Mouse (Mus musculus): ENCODE measurements at regions not wholly inside any gene's neighbourhood (a gene's known extent, or its start where the extent isn't known, plus 50 kb on each side); places are given as distances from the start of the nearest gene placed in this dataset.

DNA sequence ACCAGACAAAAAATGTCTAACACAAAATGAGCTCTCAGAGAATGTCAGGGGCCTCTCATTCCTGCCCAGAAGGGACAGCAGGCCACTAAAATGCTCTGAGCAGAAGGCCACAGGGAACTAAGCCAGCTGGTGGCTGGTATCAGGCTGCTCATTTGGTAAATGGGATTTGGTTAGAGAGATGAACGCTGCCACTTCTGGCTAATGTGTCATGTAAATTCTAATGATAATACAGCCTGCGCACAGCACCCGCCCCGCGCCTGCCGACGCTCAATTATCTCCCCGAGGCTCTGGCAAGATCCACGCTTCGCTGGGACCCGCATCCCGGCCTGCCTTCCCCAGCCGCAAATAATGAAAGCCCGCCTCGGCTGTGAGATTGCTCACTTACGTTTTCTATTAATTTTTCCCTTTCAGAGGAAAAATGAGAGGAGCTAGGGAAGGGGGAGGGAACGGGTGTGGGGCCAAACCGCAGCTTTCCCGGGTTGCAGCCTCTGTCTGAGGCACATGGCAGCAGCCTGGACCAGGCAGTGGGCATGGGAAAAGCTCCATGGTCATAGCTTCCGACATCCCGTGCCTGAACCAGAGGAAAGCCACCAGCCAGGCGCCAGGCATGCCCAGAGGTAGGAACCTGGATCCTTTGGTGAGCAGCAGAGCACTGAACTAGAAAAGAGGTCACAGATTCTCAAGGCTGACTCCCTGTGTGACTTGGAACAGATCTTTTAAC is 92.2 kb upstream of the Csf3r start:
- Histone ChIP-seq H3K27me3 (ENCODE audit: control insufficient read depth, insufficient read depth, low read length) (no peaks in the 10 kb centered on the region), H3K4me3 (ENCODE audit: low read depth, low read length) (no peak overlapping the region), H3K4me1 (replicated peaks; ENCODE audit: control insufficient read depth, insufficient read depth, low read length) (peaks cover 19% of the 10 kb centered on the region), H3K36me3 (ENCODE audit: control insufficient read depth, insufficient read depth, low read length) (no peaks in the 10 kb centered on the region), H3K9ac (ENCODE audit: low read depth, low read length) (no peak overlapping the region), H3K4me2 (replicated peaks; ENCODE audit: low read depth, low read length) (no peak overlapping the region), H3K27ac (ENCODE audit: low read depth, low read length) (peak overlapping the region; percentile 85), H3K9me3 (ENCODE audit: control insufficient read depth, low read length) (no peaks in the 10 kb centered on the region)
- ATAC-seq (ENCODE audit: low FRiP score) = no peak
- WGBS = 51% methylated on average over 22 of the region's 22 CpGs
- DNase-seq (ENCODE audit: low spot score) = peak; percentile 49

GRCm38 (mm10) chr4:125936357-125936756 is 88.0 kb upstream of the Csf3r start:
- H3K9me3 ChIP-seq (ENCODE audit: control insufficient read depth, low read length) = no peaks in the 10 kb centered on the region
- WGBS = 68% methylated on average over 7 of the region's 7 CpGs
- no peak overlapping the region for H3K27ac ChIP-seq (ENCODE audit: low read depth, low read length)
- H3K4me1 ChIP-seq (replicated peaks; ENCODE audit: control insufficient read depth, insufficient read depth, low read length) = peaks cover 10% of the 10 kb centered on the region
- H3K27me3 ChIP-seq (ENCODE audit: control insufficient read depth, insufficient read depth, low read length) = no peaks in the 10 kb centered on the region
- no peak overlapping the region for H3K4me3 ChIP-seq (ENCODE audit: low read depth, low read length)
- H3K36me3 ChIP-seq (ENCODE audit: control insufficient read depth, insufficient read depth, low read length) = no peaks in the 10 kb centered on the region
- no peak overlapping the region for H3K9ac ChIP-seq (ENCODE audit: low read depth, low read length)
- no peak overlapping the region for H3K4me2 ChIP-seq (replicated peaks; ENCODE audit: low read depth, low read length)
- DNase-seq (ENCODE audit: low spot score) = no peak
- no peak for ATAC-seq (ENCODE audit: low FRiP score)

DNA sequence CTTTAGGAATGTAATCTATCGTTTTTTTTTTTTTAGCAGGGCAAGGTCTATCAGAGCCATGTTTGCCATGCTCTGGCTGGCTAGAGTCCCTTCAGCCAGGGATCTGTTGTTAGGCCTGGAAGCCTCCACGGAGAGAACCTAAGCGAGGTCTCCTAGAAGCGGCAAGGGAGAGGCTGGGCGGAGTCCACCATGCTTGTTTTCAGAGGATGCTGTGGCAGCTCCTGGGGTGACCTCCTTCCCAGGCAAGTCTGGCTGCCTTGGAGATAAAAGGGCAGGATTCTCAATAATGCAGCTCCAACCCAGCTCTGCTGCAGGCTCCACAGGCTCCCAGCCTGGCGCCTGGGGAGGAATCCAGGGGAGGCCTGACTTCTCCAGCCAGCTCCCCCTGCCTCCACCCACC is 86.2 kb upstream of the Csf3r start:
- DNase-seq (ENCODE audit: low spot score) (no peak), ATAC-seq (ENCODE audit: low FRiP score) (no peak)
- H3K9me3 ChIP-seq (ENCODE audit: control insufficient read depth, low read length) = no peaks in the 10 kb centered on the region
- no peak overlapping the region for H3K9ac ChIP-seq (ENCODE audit: low read depth, low read length)
- H3K27me3 ChIP-seq (ENCODE audit: control insufficient read depth, insufficient read depth, low read length) = no peaks in the 10 kb centered on the region
- H3K27ac ChIP-seq (ENCODE audit: low read depth, low read length) = no peak overlapping the region
- no peak overlapping the region for H3K4me2 ChIP-seq (replicated peaks; ENCODE audit: low read depth, low read length)
- H3K4me3 ChIP-seq (ENCODE audit: low read depth, low read length) = no peak overlapping the region
- no peaks in the 10 kb centered on the region for H3K36me3 ChIP-seq (ENCODE audit: control insufficient read depth, insufficient read depth, low read length)
- 39% methylated on average over 6 of the region's 6 CpGs for WGBS
- H3K4me1 ChIP-seq (replicated peaks; ENCODE audit: control insufficient read depth, insufficient read depth, low read length) = 0 out of 2 replicates have a peak, but pooled peaks cover 6% of the 10 kb centered on the region

DNA sequence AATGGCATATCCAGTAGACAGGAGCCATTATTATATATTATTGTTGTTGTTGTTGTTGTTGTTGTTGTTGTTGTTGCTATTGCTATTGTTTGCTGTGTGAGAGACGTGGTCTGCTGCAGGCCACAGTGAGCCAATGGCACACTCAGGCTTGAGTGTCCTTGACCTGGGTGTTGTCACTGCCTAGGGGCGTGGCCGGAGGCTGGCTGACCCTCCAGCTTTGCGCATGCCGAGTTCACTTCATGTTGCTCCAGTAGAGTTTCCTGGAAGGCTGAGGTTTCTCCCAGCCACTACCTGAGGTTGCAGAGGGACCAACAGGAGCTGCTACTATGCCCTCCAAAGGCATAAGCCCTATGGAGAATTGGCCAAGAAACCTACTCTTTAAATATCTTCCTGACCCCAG is 83.1 kb upstream of the Csf3r start:
- no peak overlapping the region for H3K9ac ChIP-seq (ENCODE audit: low read depth, low read length)
- no peak for ATAC-seq (ENCODE audit: low FRiP score)
- H3K9me3 ChIP-seq (ENCODE audit: control insufficient read depth, low read length) = no peaks in the 10 kb centered on the region
- no peak overlapping the region for H3K4me3 ChIP-seq (ENCODE audit: low read depth, low read length)
- WGBS = 57% methylated on average over 5 of the region's 5 CpGs
- H3K27ac ChIP-seq (ENCODE audit: low read depth, low read length) = no peak overlapping the region
- no peaks in the 10 kb centered on the region for H3K36me3 ChIP-seq (ENCODE audit: control insufficient read depth, insufficient read depth, low read length)
- no peaks in the 10 kb centered on the region for H3K27me3 ChIP-seq (ENCODE audit: control insufficient read depth, insufficient read depth, low read length)
- H3K4me2 ChIP-seq (replicated peaks; ENCODE audit: low read depth, low read length) = no peak overlapping the region
- no peaks in the 10 kb centered on the region for H3K4me1 ChIP-seq (replicated peaks; ENCODE audit: control insufficient read depth, insufficient read depth, low read length)
- no peak for DNase-seq (ENCODE audit: low spot score)

DNA sequence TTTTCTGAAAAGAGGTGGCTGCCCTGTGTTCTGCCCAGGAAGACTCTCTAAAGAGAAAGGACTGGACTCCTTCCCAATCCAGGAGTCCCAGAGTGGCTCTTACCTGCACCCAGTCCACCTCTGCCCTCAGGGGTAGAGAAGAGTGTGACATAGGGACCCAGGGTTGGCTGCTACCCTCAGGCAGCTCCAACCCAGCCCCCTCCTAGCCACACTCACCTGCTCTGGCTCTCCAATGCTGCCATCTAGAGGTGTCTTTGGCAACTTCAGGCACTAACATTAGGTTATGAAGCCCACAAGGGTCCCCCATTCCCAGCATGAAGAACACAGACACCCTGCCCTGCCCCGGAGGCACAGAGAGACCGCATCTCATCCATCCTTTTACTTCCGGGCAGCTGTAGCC is 82.4 kb upstream of the Csf3r start:
- no peaks in the 10 kb centered on the region for H3K9me3 ChIP-seq (ENCODE audit: control insufficient read depth, low read length)
- no peaks in the 10 kb centered on the region for H3K27me3 ChIP-seq (ENCODE audit: control insufficient read depth, insufficient read depth, low read length)
- no peaks in the 10 kb centered on the region for H3K36me3 ChIP-seq (ENCODE audit: control insufficient read depth, insufficient read depth, low read length)
- DNase-seq (ENCODE audit: low spot score) = peak; percentile 77
- H3K4me1 ChIP-seq (replicated peaks; ENCODE audit: control insufficient read depth, insufficient read depth, low read length) = no peaks in the 10 kb centered on the region
- peak; percentile 38 for ATAC-seq (ENCODE audit: low FRiP score)
- no peak overlapping the region for H3K27ac ChIP-seq (ENCODE audit: low read depth, low read length)
- 27% methylated on average over 3 of the region's 3 CpGs for WGBS
- H3K9ac ChIP-seq (ENCODE audit: low read depth, low read length) = no peak overlapping the region
- H3K4me2 ChIP-seq (replicated peaks; ENCODE audit: low read depth, low read length) = no peak overlapping the region
- H3K4me3 ChIP-seq (ENCODE audit: low read depth, low read length) = no peak overlapping the region

- Histone ChIP-seq H3K9me3 (ENCODE audit: control insufficient read depth, low read length) (no peaks in the 10 kb centered on the region), H3K4me1 (replicated peaks; ENCODE audit: control insufficient read depth, insufficient read depth, low read length) (no peaks in the 10 kb centered on the region), H3K27me3 (ENCODE audit: control insufficient read depth, insufficient read depth, low read length) (no peaks in the 10 kb centered on the region), H3K27ac (ENCODE audit: low read depth, low read length) (peak overlapping the region; percentile 58; the same call in 1 of the 2 replicates), H3K9ac (ENCODE audit: low read depth, low read length) (no peak overlapping the region), H3K36me3 (ENCODE audit: control insufficient read depth, insufficient read depth, low read length) (no peaks in the 10 kb centered on the region), H3K4me2 (replicated peaks; ENCODE audit: low read depth, low read length) (no peak overlapping the region), H3K4me3 (ENCODE audit: low read depth, low read length) (no peak overlapping the region)
- 48% methylated on average over 2 of the region's 2 CpGs for WGBS
- DNase-seq (ENCODE audit: low spot score) (no peak), ATAC-seq (ENCODE audit: low FRiP score) (peak; percentile 4; the same call in 1 of the 2 replicates)
Measured at GRCm38 (mm10) chr4:125945062-125945461, 79.3 kb upstream of the Csf3r start.

DNA sequence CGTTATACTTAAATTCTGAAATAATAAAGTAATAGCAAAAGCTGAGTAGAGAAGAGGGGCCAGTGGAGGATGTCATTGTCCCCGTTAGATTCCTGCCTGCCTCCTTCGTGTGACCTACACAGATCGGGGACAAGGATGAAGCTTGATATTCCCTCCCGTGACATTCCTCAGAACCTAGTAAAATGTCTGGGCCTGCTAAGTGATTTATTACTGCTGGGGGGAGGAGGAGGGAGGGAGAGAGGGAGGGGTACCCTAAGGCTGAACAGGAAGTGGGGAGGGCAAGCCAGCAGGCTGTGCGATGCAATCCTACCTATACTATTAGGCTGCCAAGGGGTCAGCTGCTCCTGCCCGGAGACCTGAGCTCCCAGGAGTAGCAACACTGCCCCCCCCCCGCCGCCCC is 64.9 kb upstream of the Csf3r start:
- H3K9ac ChIP-seq (ENCODE audit: low read depth, low read length) = no peak overlapping the region
- 51% methylated on average over 9 of the region's 9 CpGs for WGBS
- no peaks in the 10 kb centered on the region for H3K9me3 ChIP-seq (ENCODE audit: control insufficient read depth, low read length)
- no peaks in the 10 kb centered on the region for H3K27me3 ChIP-seq (ENCODE audit: control insufficient read depth, insufficient read depth, low read length)
- no peaks in the 10 kb centered on the region for H3K36me3 ChIP-seq (ENCODE audit: control insufficient read depth, insufficient read depth, low read length)
- DNase-seq (ENCODE audit: low spot score) = no peak
- no peak overlapping the region for H3K4me2 ChIP-seq (replicated peaks; ENCODE audit: low read depth, low read length)
- no peaks in the 10 kb centered on the region for H3K4me1 ChIP-seq (replicated peaks; ENCODE audit: control insufficient read depth, insufficient read depth, low read length)
- H3K4me3 ChIP-seq (ENCODE audit: low read depth, low read length) = no peak overlapping the region
- H3K27ac ChIP-seq (ENCODE audit: low read depth, low read length) = no peak overlapping the region
- no peak for ATAC-seq (ENCODE audit: low FRiP score)

DNA sequence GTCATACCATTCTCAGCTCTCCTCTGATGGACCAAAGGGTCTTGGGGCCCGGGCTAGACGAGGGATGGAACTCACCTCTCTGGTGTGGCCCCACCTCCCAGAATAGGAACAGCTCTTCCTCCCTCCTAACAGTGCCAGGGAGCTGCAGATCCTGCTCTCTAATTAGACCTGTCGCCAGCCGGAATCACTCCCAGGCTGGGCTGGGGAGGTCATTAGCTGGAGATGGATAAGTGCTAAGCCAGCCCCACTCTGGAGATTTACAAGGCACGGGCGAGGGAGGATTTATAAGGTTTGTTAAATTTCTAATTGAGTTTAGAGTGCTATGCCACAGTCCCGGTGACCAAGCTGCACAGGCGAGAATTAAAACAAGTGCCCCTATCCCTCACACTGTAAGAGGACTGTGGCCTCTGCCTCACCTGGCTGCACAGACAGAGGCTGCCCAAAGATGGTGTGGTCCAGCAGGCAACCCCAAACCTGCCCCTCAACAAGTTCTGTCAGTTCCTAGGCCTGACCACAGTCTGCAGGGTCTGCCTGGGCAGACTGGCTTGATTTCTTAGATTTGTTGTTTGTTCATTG is 63.6 kb upstream of the Csf3r start:
- ATAC-seq (ENCODE audit: low FRiP score) (no peak), DNase-seq (ENCODE audit: low spot score) (no peak)
- H3K27ac ChIP-seq (ENCODE audit: low read depth, low read length) = no peak overlapping the region
- H3K9me3 ChIP-seq (ENCODE audit: control insufficient read depth, low read length) = no peaks in the 10 kb centered on the region
- H3K36me3 ChIP-seq (ENCODE audit: control insufficient read depth, insufficient read depth, low read length) = no peaks in the 10 kb centered on the region
- H3K27me3 ChIP-seq (ENCODE audit: control insufficient read depth, insufficient read depth, low read length) = no peaks in the 10 kb centered on the region
- H3K4me3 ChIP-seq (ENCODE audit: low read depth, low read length) = no peak overlapping the region
- H3K4me2 ChIP-seq (replicated peaks; ENCODE audit: low read depth, low read length) = no peak overlapping the region
- no peak overlapping the region for H3K9ac ChIP-seq (ENCODE audit: low read depth, low read length)
- WGBS = 67% methylated on average over 8 of the region's 8 CpGs
- no peaks in the 10 kb centered on the region for H3K4me1 ChIP-seq (replicated peaks; ENCODE audit: control insufficient read depth, insufficient read depth, low read length)

DNA sequence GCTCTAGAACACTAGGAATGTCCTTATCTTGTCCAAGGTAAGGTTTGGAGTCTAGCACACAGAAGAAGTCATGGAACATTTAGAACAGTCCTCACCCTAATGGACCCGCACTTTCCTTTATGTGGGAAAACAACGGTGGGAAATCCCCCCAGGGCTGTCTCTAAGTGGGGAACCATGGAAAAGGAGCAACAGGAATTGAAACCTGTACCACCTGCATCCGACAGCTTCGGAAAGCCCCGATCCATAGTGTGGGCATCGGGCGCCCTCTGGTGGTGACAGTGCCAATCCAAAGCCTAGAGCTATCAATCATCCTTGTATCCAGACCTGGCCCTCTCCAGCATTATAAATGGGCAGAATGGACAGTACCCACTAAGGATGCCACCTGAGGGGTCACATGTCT is 61.7 kb upstream of the Csf3r start:
- 7% methylated on average over 7 of the region's 7 CpGs for WGBS
- H3K4me2 ChIP-seq (replicated peaks; ENCODE audit: low read depth, low read length) = no peak overlapping the region
- no peak overlapping the region for H3K9ac ChIP-seq (ENCODE audit: low read depth, low read length)
- DNase-seq (ENCODE audit: low spot score) = peak; percentile 91
- no peak for ATAC-seq (ENCODE audit: low FRiP score)
- no peak overlapping the region for H3K27ac ChIP-seq (ENCODE audit: low read depth, low read length)
- H3K4me1 ChIP-seq (replicated peaks; ENCODE audit: control insufficient read depth, insufficient read depth, low read length) = no peaks in the 10 kb centered on the region
- H3K27me3 ChIP-seq (ENCODE audit: control insufficient read depth, insufficient read depth, low read length) = no peaks in the 10 kb centered on the region
- H3K36me3 ChIP-seq (ENCODE audit: control insufficient read depth, insufficient read depth, low read length) = no peaks in the 10 kb centered on the region
- H3K4me3 ChIP-seq (ENCODE audit: low read depth, low read length) = no peak overlapping the region
- H3K9me3 ChIP-seq (ENCODE audit: control insufficient read depth, low read length) = no peaks in the 10 kb centered on the region

Measured in hindbrain, embryonic 11.5 days (tissue).